Mouse (Mus musculus) kidney, postnatal 36 days (tissue): ENCODE data around the gene Grpr.
A peak's percentile ranks its signal among the peaks of the same experiment; 100 is the strongest.

Experiments
- DNase-seq, 2 experiments: peaks; one replicate each; pipeline ENCODE4 v3.0.0; 2021 to 2022; ENCODE audit warnings: mixed read lengths in 2 of 2

Gene Grpr

DNA sequence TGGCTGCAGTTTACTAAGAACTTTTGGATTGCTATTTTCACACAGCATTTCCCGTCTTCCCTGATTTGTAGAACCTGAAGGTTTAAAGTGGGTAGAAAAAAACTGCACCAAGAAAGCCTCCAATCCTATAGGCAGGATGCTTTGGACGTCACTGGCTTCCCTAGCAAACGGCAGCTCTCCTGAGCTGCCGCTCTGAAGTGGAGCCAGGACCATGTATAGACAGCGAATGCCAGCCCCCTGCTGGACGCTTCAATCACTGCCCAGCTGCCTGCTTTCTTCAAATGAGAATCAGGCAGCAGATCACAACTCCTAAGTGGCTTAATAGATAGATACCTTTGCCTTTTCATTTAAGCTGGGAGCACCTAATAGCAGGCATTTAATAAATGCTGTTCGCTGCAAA is at the start of gene Grpr:
Grpr (minus strand) TSS at position 12 of the 400 bp plus-strand sequence.
- peak; percentile 30 to 71 for DNase-seq

DNA sequence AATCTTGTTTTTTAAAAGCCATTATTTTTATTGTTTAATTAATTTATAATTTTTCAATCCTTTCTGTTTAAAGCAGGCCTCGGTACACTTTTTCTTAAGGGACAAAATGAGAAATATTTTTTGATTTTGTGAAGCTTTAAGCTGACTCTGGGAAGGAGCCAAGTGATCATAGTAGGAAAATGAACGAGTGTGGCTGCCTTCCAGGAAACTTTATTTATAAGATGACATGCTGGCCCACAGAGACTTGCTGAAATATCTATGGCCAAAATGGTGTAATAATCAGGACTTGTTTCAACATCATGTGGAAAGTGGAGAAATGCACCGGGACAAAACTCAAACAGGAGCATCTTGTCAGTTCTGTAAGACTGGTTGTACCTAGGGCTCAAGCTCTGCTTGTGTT is 11.0 kb upstream of the Grpr start:
- no peak for DNase-seq

DNA sequence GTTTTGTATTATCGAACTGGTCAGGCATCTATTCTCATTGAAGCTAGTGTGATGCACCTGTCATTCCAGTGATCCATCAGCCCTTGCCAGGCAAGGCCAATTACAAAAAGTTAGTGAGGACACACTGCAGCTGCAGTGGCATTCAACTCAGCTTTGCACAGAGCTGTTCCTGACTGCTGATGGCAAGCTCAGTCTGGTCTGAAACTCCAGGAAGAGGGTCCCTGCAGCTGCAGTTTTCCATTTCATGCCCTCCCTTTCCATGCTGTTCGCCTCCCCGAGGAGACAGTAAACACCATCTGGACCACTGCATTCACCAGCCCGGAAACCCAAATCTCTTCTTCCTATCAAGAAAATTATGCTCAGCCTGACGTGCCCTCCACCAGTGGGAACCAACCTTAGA is 2.4 kb downstream of the Grpr start:
- DNase-seq: no peak

DNA sequence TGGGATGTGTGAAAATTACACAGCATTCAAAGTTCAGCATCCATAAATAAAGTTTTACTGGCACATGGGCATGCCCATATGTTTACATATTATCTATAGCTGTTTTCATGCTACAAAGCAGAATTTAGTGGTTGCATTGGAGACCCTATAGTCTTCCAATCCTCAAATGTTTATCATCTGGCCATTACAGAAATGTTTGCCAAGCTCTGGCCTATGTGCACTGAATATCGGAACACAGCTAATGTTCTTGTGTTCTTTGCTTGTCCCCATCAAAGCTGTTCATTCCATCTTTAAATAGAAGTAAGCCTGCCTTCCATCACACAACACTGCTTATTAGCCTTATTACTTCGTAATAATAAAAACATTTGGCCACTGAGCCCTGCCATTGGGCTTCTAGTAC is 16.6 kb downstream of the Grpr start:
- no peak for DNase-seq

DNA sequence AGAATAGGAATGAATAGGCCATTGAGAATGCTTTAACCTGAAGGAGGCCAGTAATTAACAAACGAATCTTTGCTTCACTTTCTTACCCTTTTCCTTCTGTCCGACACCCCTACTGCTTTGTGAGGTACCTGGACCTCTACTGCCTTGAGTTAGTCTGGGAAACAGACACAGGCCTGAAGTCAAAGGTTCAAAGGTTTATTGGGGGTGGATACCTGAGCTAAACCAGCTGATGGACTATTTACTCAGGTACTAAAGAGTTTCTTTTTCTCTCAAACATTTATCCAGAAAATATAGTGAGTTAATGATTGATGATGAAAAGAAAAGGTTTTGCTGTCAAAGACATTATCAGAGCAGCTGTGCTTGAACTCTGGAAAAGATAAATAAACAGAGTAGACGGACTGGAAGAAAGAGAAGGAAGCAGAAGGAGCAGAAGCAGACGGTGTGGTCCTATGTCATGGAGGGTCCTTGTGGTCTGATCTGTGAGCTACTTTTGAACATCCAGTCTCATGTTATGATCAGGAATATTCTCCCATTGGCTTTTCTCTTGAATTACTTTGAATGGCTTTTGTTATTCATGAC is 30.4 kb downstream of the Grpr start:
- DNase-seq: peak in 1 of 2 experiments; percentile 2

DNA sequence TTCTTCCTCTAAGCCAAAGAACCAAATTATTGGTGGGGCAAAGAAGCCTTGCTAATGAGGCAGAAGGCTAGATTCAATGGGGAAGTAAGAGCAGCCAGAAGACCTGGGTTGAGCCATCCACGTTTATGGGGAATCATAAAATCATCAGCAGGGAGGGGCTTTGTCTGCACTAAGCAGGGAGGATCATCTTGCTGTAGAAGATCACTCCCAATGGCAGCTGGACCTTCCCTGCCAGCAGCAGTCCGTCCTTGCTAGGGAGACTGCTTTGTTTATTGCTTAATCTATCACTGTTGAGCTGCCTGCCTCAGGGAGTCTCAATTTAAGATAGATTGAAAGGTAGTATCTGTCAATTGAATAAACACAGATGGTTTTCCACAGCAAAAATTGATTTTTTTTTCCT is 37.7 kb downstream of the Grpr start:
- DNase-seq: no peak

DNA sequence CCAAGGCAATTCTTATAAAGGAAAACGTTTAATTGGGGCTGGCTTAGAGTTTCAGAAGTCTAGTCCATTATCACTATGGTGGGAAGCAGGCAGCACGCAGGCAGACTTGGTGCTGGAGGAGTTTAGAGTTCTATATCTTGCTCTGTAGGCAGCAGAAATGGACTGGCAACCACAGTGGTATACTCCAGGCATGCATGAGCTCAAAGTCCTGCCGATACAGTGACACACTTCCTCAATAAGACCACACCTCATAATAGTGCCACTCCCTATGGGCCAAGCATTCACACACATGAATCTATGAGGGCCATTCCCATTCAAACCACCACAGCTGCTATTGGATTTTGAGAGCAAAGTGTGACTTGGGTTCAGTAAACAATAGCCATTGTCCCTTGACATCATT is 47.4 kb downstream of the Grpr start:
- no peak for DNase-seq
